In the genomic region with DNA sequence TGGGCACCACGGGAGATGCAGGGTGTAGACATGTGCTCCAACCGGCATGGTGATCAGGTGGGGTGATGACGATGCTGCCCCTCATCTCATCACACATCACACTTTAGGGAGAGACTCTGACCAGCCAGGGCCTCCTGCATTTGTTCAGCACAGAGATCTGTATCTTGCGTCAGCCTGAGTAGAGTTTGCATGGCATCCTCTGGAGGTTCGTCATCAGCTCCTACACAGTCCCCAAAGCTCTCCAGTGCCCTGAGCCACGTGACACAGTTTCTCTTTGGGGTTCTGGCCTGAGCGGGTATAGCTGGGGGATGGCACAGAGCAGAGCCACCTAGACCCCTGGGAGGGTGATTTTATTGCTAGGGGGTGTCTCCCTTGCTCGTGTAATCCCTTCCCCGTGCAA, we compare ENCODE assay signal across 1 mouse cellular context.
TF ChIP-seq lines count a peak whose summit lies in the region.

No protein-coding gene starts in this region.

TF ChIP-seq in CH12.LX, 34 proteins besides CTCF, POLR2A, EP300 and RAD21 (continued from another document):
- TF ChIP-seq CHD1 (IDR thresholded peaks at IDR 0.05; ENCODE audit: low read depth, low read length): no peak
- peak; percentile 80; the same call in 1 of the 2 replicates for TF ChIP-seq TBP (conservative IDR thresholded peaks at IDR 0.05; ENCODE audit: low read depth, low read length)
- no peak for TF ChIP-seq POLR2AphosphoS2 (IDR thresholded peaks at IDR 0.05; ENCODE audit: low read depth, low read length)
- TF ChIP-seq USF2 (conservative IDR thresholded peaks at IDR 0.05; ENCODE audit: low read depth, low read length): peak; percentile 88
- TF ChIP-seq SMC3 (IDR thresholded peaks at IDR 0.05; ENCODE audit: low read depth, low read length): no peak
- TF ChIP-seq MYC (IDR thresholded peaks at IDR 0.05; ENCODE audit: low read depth, low read length): peak; percentile 94
- TF ChIP-seq JUND (conservative IDR thresholded peaks at IDR 0.05; ENCODE audit: low read depth, low read length): peak; percentile 57; the same call in 1 of the 2 replicates
- peak; percentile 17; the same call in 1 of the 2 replicates for TF ChIP-seq HCFC1 (IDR thresholded peaks at IDR 0.05; ENCODE audit: low read depth, low read length)
- TF ChIP-seq ELF1 (IDR thresholded peaks at IDR 0.05; ENCODE audit: low read depth, low read length): peak; percentile 33; the same call in 1 of the 2 replicates
- TF ChIP-seq E2F4 (IDR thresholded peaks at IDR 0.05; ENCODE audit: insufficient replicate concordance, low read depth, low read length): no peak
- peak; percentile 83 for TF ChIP-seq MXI1 (IDR thresholded peaks at IDR 0.05; ENCODE audit: low read depth, low read length)
- peak; percentile 56 for TF ChIP-seq NELFE (IDR thresholded peaks at IDR 0.05; ENCODE audit: low read depth, low read length)
- no peak for TF ChIP-seq PAX5 (IDR thresholded peaks at IDR 0.05; ENCODE audit: low read length)
- TF ChIP-seq MAZ (IDR thresholded peaks at IDR 0.05; ENCODE audit: low read depth, low read length): peak; percentile 60; the same call in 1 of the 2 replicates
- 0 out of 2 replicates have a peak, but pooled peaks have one; percentile 38 for TF ChIP-seq CHD2 (IDR thresholded peaks at IDR 0.05; ENCODE audit: low read length)
- TF ChIP-seq ZC3H11A (IDR thresholded peaks at IDR 0.05; ENCODE audit: low read depth, low read length): no peak
- TF ChIP-seq NRF1 (IDR thresholded peaks at IDR 0.05; ENCODE audit: low read depth, low read length): no peak
- peak; percentile 79 for TF ChIP-seq IRF4 (IDR thresholded peaks at IDR 0.05; ENCODE audit: low read depth, low read length)
- no peak; the same call in 1 of the 2 replicates for TF ChIP-seq JUN (IDR thresholded peaks at IDR 0.05; ENCODE audit: insufficient read depth, low read depth, low read length)
